Mouse (Mus musculus) right cerebral cortex, adult 2 months (tissue): ENCODE results near the gene Drd1.

Experiments
- DNase-seq, 2 experiments: peaks; one replicate each; pipeline ENCODE4 v3.0.0; 2021 to 2022; ENCODE audit warnings: low spot score in 2 of 2

The Drd1 gene

GRCm38 (mm10) chr13:54073491-54073890, 18.0 kb upstream of the Drd1 start:
- DNase-seq, result no peak

- DNase-seq, result no peak
Observed at GRCm38 (mm10) chr13:54073066-54073465, 17.6 kb upstream of the Drd1 start.

GRCm38 (mm10) chr13:54072526-54073057, 17.1 kb upstream of the Drd1 start:
- DNase-seq, result no peak

- DNase-seq, result peak; percentile 68 to 84
Observed at GRCm38 (mm10) chr13:54071606-54072331, 16.3 kb upstream of the Drd1 start, which contains the start of gene Sfxn1. Sfxn1 (plus strand) TSS chr13:54071869.

- no peak for DNase-seq
Observed at GRCm38 (mm10) chr13:54071011-54071410, 15.5 kb upstream of the Drd1 start.

GRCm38 (mm10) chr13:54067617-54068166, 12.2 kb upstream of the Drd1 start:
- no peak for DNase-seq

GRCm38 (mm10) chr13:54066081-54066746, 10.7 kb upstream of the Drd1 start:
- DNase-seq, result no peak

- peak in 1 of 2 experiments; percentile 40 for DNase-seq
Observed at GRCm38 (mm10) chr13:54063292-54063691, 7.8 kb upstream of the Drd1 start.

- no peak for DNase-seq
Observed at GRCm38 (mm10) chr13:54062068-54062467, 6.6 kb upstream of the Drd1 start.

- DNase-seq, result no peak
Observed at GRCm38 (mm10) chr13:54054962-54055361, 543 bp downstream of the Drd1 start.

- DNase-seq, result no peak
Observed at GRCm38 (mm10) chr13:54051641-54052040, 3.9 kb downstream of the Drd1 start.

GRCm38 (mm10) chr13:54048679-54049352, 6.7 kb downstream of the Drd1 start:
- no peak for DNase-seq

- no peak for DNase-seq
Observed at GRCm38 (mm10) chr13:54040256-54040655, 15.2 kb downstream of the Drd1 start.

GRCm38 (mm10) chr13:54037936-54038335, 17.6 kb downstream of the Drd1 start:
- no peak for DNase-seq

- DNase-seq, result no peak
Observed at GRCm38 (mm10) chr13:54035541-54035940, 20.0 kb downstream of the Drd1 start.

GRCm38 (mm10) chr13:54033653-54034052, 21.9 kb downstream of the Drd1 start:
- no peak for DNase-seq

- DNase-seq, result no peak
Observed at GRCm38 (mm10) chr13:54027079-54027478, 28.4 kb downstream of the Drd1 start.

- peak; percentile 32 to 42 for DNase-seq
Observed at GRCm38 (mm10) chr13:54023311-54023710, 32.2 kb downstream of the Drd1 start.

- DNase-seq, result no peak
Observed at GRCm38 (mm10) chr13:54008716-54009115, 46.8 kb downstream of the Drd1 start.
